Mouse (Mus musculus) limb, embryonic 10.5 days (tissue): ENCODE measurements at regions not wholly inside any gene's neighbourhood (a gene's known extent, or its start where the extent isn't known, plus 50 kb on each side); places are given as distances from the start of the nearest gene placed in this dataset.

ENCODE experiments used
- DNase-seq: peaks from one replicate; pipeline ENCODE4 v3.0.0-alpha.2; 2017; ENCODE audit warnings: low spot score
- H3K27ac ChIP-seq: fragments of 300-500 bp; sonication (generic); 2 replicates; pipeline ENCODE4 v1.5.1; 2016; ENCODE audit warnings: mild to moderate bottlenecking
- H3K27me3 ChIP-seq: fragments of 300-500 bp; sonication (generic); 2 replicates; pipeline ENCODE4 v1.6.1; 2016; ENCODE audit warnings: low read depth, mild to moderate bottlenecking; ENCODE audit not compliant: poor library complexity, severe bottlenecking
- H3K36me3 ChIP-seq: fragments of 300-500 bp; sonication (generic); 2 replicates; pipeline ENCODE4 v1.6.1; 2016; ENCODE audit warnings: mild to moderate bottlenecking, moderate library complexity
- H3K4me1 ChIP-seq: fragments of 300-500 bp; sonication (generic); 2 replicates; pipeline ENCODE4 v1.6.1; 2016
- H3K4me3 ChIP-seq: fragments of 300-500 bp; sonication (generic); 2 replicates; pipeline ENCODE4 v1.5.1; 2016; ENCODE audit warnings: mild to moderate bottlenecking, moderate library complexity
- H3K9me3 ChIP-seq: fragments of 300-500 bp; sonication (generic); replicated peaks from 2 replicates; pipeline ENCODE4 v1.6.1; 2016; ENCODE audit warnings: mild to moderate bottlenecking
- WGBS: fragments of 180-500 bp; shearing (Covaris S2); methylation state at CpG from one replicate; pipeline ENCODE4 v1.1.7; 2016; 5-methylcytosine and 5-hydroxymethylcytosine counted together

DNA sequence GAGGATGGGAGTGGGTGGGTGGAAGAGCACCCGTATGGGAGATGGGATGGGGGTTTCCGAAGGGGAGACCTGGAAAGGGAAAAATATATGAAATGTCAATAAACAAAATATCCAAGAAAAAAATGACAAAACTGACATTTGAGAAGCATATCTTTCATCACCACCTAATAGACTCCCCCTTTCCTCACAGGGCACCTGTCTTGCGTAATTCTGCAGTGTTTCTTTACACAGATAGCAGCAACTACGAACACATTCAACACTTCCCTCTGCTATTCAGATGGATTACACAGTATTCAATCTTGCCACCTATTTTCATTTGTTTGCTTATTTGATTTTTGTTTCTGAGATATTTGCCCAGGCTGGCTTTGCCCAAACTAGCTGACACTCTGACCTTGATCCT, 136.3 kb upstream of the Fmo9 start:
- H3K27me3 ChIP-seq: no peaks in the 10 kb centered on the region
- no peak overlapping the region for H3K4me3 ChIP-seq
- DNase-seq: no peak
- H3K4me1 ChIP-seq: no peaks in the 10 kb centered on the region
- H3K9me3 ChIP-seq: no peaks in the 10 kb centered on the region
- H3K27ac ChIP-seq: no peak overlapping the region
- WGBS: 93% methylated on average over 4 of the region's 4 CpGs
- no peaks in the 10 kb centered on the region for H3K36me3 ChIP-seq

- Histone ChIP-seq H3K36me3 (no peaks in the 10 kb centered on the region), H3K27me3 (no peaks in the 10 kb centered on the region), H3K4me3 (no peak overlapping the region), H3K4me1 (no peaks in the 10 kb centered on the region), H3K9me3 (no peaks in the 10 kb centered on the region), H3K27ac (no peak overlapping the region)
- DNase-seq: no peak
- WGBS: 85% methylated on average over 5 of the region's 5 CpGs
Measured at GRCm38 (mm10) chr1:166818682-166819081, 137.0 kb upstream of the Fmo9 start.

GRCm38 (mm10) chr1:166819420-166819819, 137.8 kb upstream of the Fmo9 start:
- no peak overlapping the region for H3K27ac ChIP-seq
- no peak overlapping the region for H3K4me3 ChIP-seq
- H3K36me3 ChIP-seq: no peaks in the 10 kb centered on the region
- no peaks in the 10 kb centered on the region for H3K9me3 ChIP-seq
- 72% methylated on average over 7 of the region's 7 CpGs for WGBS
- no peaks in the 10 kb centered on the region for H3K4me1 ChIP-seq
- no peak for DNase-seq
- no peaks in the 10 kb centered on the region for H3K27me3 ChIP-seq

DNA sequence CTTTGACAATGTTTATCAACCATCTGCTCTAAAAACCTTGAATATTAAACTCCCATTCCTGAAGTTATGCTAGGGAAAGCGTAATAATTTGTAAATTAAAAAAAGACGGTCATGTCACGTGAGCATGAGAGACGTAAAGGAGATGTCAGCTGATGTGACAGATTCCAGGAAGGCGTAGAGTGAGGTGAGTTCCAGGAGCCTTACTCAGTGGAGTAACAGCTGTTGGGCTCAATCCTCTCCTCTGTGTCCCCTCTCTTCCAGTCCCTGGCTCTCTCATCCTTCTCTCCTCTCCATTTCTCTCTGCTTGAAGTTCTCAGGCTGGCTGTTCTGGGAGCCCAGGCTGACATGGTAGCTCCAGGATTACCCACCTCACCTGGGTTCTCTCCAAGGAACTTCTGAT, 138.4 kb upstream of the Fmo9 start:
- H3K4me1 ChIP-seq: no peaks in the 10 kb centered on the region
- H3K27me3 ChIP-seq: no peaks in the 10 kb centered on the region
- no peak overlapping the region for H3K4me3 ChIP-seq
- 92% methylated on average over 5 of the region's 5 CpGs for whole genome bisulfite sequencing
- no peaks in the 10 kb centered on the region for H3K9me3 ChIP-seq
- H3K27ac ChIP-seq: no peak overlapping the region
- no peaks in the 10 kb centered on the region for H3K36me3 ChIP-seq
- no peak for DNase-seq

DNA sequence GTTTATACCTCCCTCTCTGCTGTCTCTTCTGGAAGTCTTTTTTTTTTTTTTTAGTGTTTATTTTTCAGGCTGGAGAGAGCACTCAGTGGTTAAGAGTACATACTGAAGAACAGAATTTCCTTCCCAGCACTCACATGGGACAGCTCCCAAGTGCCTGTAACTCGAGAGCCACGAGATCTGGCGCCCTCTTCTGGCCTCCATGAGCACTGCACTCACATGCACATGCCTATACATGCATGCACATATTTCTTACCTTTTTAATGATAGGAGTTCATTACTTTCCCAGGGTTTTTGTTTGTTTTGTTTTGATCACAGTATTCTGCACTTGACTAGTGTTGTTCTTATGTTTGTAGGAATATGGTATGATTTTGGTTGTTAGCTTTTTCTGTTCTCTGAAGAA, 139.5 kb upstream of the Fmo9 start:
- H3K27ac ChIP-seq: no peak overlapping the region
- no peak for DNase-seq
- no peaks in the 10 kb centered on the region for H3K4me1 ChIP-seq
- H3K9me3 ChIP-seq: no peaks in the 10 kb centered on the region
- no peak overlapping the region for H3K4me3 ChIP-seq
- no peaks in the 10 kb centered on the region for H3K27me3 ChIP-seq
- WGBS: 44% methylated on average over 3 of the region's 3 CpGs
- no peaks in the 10 kb centered on the region for H3K36me3 ChIP-seq

DNA sequence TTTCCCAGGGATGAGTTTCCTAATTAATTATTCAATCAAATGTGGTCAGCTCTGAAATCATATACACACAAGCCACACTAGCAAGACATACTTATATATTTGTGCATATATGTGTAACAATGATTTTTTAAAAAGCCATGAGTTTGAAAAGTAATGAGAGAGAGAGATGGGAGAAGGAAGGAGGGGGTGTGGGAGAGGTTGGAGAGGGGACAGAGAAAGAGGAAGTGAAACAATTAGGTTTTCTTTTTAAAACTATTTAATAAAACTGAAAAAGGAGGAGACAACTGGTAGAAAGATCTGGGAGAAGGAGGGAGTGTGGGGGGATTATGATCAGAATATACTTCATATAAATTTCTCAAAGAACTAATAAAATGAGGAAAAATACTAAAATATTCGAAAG, 155.7 kb upstream of the Fmo9 start:
- no peak for DNase-seq
- 68% methylated on average over 1 of the region's 1 CpGs for whole genome bisulfite sequencing
- Histone ChIP-seq H3K27ac (no peak overlapping the region), H3K36me3 (no peaks in the 10 kb centered on the region), H3K9me3 (no peaks in the 10 kb centered on the region), H3K4me1 (no peaks in the 10 kb centered on the region), H3K4me3 (no peak overlapping the region), H3K27me3 (no peaks in the 10 kb centered on the region)

DNA sequence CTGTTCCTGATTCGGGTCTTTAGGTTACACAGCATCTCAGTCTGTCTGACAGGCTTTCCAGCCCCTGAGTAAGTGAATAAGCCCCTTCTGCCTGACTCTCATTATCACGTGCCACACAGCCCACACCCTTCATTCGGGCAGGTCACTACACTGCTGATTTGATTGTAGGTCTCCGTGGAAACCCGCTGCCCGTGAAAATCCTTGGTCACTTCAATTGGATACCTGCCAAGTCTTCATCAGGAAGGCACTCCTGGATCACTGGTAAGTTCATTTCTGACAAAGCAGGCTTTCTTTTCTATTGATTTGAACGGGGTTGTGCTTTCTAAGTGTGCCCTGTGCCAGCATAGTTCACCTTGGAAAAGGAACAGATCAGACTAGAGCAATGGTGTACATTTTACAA, 158.2 kb upstream of the Fmo9 start:
- H3K27me3 ChIP-seq: no peaks in the 10 kb centered on the region
- H3K4me3 ChIP-seq: no peak overlapping the region
- WGBS: 67% methylated on average over 7 of the region's 7 CpGs
- no peaks in the 10 kb centered on the region for H3K9me3 ChIP-seq
- peaks cover 4% of the 10 kb centered on the region; the same call in 1 of the 2 replicates for H3K4me1 ChIP-seq
- H3K36me3 ChIP-seq: no peaks in the 10 kb centered on the region
- H3K27ac ChIP-seq: no peak overlapping the region
- DNase-seq: no peak

GRCm38 (mm10) chr1:166843397-166843877, 157.8 kb upstream of the Fam78b start:
- Histone ChIP-seq H3K27me3 (no peaks in the 10 kb centered on the region), H3K9me3 (no peaks in the 10 kb centered on the region), H3K4me3 (no peak overlapping the region), H3K4me1 (peaks cover 4% of the 10 kb centered on the region; the same call in 1 of the 2 replicates), H3K36me3 (no peaks in the 10 kb centered on the region), H3K27ac (no peak overlapping the region)
- 6% methylated on average over 11 of the region's 11 CpGs for WGBS
- DNase-seq: no peak

DNA sequence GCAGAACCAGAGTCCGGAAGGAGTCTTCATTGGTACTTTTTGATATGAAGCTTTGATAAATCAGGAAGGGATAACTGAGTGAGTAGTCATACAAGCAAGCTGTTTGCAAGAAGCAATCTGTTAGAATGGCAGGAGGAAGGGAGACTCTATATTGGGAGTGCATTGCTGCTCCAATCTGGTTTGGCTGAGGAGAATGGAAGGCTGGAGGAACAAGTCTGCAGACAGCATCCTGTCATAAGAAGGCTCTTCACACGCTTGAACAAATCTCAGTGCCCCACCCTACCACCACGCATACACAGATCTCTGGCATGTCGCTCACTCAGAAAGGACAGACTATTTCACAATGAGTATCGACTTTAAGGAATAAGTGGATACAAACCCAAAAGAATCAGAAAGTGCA, 154.7 kb upstream of the Fam78b start:
- no peak for DNase-seq
- Histone ChIP-seq H3K27ac (no peak overlapping the region), H3K9me3 (no peaks in the 10 kb centered on the region), H3K4me1 (peaks cover 4% of the 10 kb centered on the region; the same call in 1 of the 2 replicates), H3K27me3 (no peaks in the 10 kb centered on the region), H3K4me3 (no peak overlapping the region), H3K36me3 (no peaks in the 10 kb centered on the region)
- 90% methylated on average over 5 of the region's 5 CpGs for WGBS

DNA sequence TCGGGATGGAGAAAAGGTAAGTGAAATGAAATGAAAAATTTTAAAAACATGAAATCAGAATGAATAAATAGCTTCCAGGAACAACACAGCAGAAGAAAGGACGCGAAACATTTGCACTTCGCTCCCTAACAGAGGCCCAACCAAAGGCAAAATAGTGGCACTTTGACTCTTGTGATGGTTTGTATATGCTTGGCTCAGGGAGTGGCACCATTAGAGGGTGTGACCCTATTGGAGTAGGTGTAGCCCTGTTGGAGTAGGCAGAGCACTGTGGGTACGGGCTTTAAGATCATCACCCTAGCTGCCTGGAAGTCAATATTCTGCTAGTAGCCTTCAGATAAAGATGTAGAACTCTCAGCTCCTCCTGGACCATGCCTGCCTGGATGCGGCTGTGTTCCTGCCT, 154.0 kb upstream of the Fam78b start:
- Histone ChIP-seq H3K27me3 (no peaks in the 10 kb centered on the region), H3K27ac (no peak overlapping the region), H3K4me3 (no peak overlapping the region), H3K36me3 (no peaks in the 10 kb centered on the region), H3K9me3 (no peaks in the 10 kb centered on the region), H3K4me1 (peaks cover 4% of the 10 kb centered on the region; the same call in 1 of the 2 replicates)
- no peak for DNase-seq
- 94% methylated on average over 6 of the region's 6 CpGs for WGBS

DNA sequence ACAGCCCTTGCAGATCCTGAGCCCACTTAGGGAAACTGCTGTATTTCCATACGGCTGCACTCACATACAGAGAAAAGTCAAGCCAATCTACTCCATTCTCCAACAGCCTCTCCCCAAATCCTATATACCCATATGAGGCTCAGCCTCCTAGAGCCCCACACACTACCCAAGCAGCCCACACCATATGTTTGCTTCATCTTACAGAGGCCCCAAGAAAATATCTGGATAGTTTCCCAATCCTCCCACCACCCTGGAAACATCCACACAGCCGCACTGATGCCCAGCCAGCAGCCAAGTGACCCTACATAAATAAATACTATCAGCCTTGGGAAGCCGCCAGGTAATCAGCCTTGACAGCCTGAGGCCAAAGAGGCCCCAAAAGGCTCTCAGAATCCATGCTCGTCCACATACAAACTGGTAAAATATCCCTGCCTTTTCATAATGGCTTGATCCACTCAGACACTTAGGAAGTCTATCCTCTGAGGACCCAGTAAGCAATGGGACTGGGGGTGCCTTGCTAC, 153.1 kb upstream of the Fam78b start:
- no peak overlapping the region for H3K4me3 ChIP-seq
- no peaks in the 10 kb centered on the region for H3K36me3 ChIP-seq
- H3K27ac ChIP-seq: no peak overlapping the region
- WGBS: 77% methylated on average over 4 of the region's 4 CpGs
- H3K27me3 ChIP-seq: no peaks in the 10 kb centered on the region
- no peak for DNase-seq
- H3K4me1 ChIP-seq: peaks cover 4% of the 10 kb centered on the region; the same call in 1 of the 2 replicates
- H3K9me3 ChIP-seq: no peaks in the 10 kb centered on the region

DNA sequence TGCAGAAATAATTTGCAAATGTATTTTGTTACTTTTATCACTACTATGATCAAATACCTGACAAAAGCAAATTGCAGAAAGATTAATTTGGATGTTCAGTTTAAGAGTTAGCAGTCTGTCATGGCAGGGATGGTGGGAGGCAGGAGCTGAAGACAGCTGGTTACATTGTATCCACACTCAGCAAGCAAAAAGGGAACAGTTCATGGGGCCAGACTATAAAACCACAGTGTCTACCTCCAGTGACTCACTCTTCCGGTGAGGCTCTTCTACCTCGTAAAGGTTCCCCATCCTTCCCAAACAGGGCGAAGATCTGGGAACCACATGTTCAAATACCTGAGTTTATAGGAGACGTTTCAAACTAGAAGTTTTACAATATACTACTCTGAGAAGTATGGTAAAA, 145.2 kb upstream of the Fam78b start:
- Histone ChIP-seq H3K4me3 (no peak overlapping the region), H3K27me3 (no peaks in the 10 kb centered on the region), H3K4me1 (no peaks in the 10 kb centered on the region), H3K36me3 (no peaks in the 10 kb centered on the region), H3K9me3 (no peaks in the 10 kb centered on the region), H3K27ac (no peak overlapping the region)
- WGBS: 86% methylated on average over 4 of the region's 4 CpGs
- no peak for DNase-seq

DNA sequence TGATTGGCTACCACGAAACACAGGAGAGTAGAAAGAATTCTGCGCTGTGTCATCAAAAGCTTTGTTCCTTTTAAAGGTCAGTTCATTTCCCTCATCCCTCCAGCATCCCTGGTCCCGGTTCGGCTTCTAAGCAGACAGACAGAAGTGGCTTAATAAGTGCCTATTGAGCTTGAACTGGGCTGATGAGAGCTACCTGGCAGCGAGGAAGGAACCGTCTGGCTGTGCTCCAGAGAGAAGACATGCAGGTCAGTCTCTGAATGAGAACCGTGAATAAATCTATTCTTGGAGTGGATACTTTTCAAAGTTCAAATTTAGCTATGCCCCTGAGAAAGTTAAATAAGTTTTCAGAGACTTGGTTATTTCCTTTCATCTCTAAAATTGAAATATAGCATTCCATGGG, 135.0 kb upstream of the Fam78b start:
- 86% methylated on average over 7 of the region's 7 CpGs for WGBS
- no peak overlapping the region for H3K4me3 ChIP-seq
- no peaks in the 10 kb centered on the region for H3K27me3 ChIP-seq
- no peaks in the 10 kb centered on the region for H3K36me3 ChIP-seq
- no peak overlapping the region for H3K27ac ChIP-seq
- H3K9me3 ChIP-seq: no peaks in the 10 kb centered on the region
- DNase-seq: no peak
- H3K4me1 ChIP-seq: no peaks in the 10 kb centered on the region

- Histone ChIP-seq H3K27ac (no peak overlapping the region), H3K4me3 (no peak overlapping the region), H3K9me3 (no peaks in the 10 kb centered on the region), H3K36me3 (no peaks in the 10 kb centered on the region), H3K27me3 (no peaks in the 10 kb centered on the region), H3K4me1 (no peaks in the 10 kb centered on the region)
- DNase-seq: no peak
- 88% methylated on average over 4 of the region's 4 CpGs for WGBS
Measured at GRCm38 (mm10) chr1:166871258-166871657, 130.0 kb upstream of the Fam78b start.
